Mouse (Mus musculus) heart, postnatal 0 days (tissue): ENCODE data around the gene Ptchd1.

Source experiments
- CTCF ChIP-seq: IDR thresholded peaks from 2 replicates; pipeline ENCODE4 v1.5.1; 2016; ENCODE audit warnings: antibody characterized with exemption, control low read depth, low read depth
- EP300 ChIP-seq: IDR thresholded peaks from 2 replicates; pipeline ENCODE4 v1.6.1; 2016; ENCODE audit warnings: antibody characterized with exemption, low read depth

DNA sequence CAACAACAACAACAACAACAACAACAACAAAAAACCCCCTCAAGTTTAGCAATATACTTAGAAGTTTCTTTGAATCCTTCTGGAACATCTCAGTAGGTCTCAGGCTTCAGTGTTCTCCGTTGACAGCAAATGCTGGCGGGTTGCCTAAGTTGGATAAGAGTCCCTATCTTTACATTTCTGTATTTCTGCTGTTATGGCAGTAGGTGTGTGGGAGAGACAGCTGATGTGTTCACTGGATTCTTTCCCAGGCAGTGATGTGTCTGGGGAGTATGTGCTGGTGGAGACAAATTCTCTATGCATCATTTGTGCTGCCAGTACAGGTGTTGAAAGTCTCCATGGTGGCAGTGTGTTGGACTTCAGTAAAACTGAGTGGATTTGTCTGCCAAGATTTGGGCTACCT lies 22.4 kb downstream of the Ptchd1 start:
- TF ChIP-seq CTCF, result no peak
- no peak for TF ChIP-seq EP300
